Comparison of ENCODE assay signal across 8 mouse cellular contexts in the genomic region with DNA sequence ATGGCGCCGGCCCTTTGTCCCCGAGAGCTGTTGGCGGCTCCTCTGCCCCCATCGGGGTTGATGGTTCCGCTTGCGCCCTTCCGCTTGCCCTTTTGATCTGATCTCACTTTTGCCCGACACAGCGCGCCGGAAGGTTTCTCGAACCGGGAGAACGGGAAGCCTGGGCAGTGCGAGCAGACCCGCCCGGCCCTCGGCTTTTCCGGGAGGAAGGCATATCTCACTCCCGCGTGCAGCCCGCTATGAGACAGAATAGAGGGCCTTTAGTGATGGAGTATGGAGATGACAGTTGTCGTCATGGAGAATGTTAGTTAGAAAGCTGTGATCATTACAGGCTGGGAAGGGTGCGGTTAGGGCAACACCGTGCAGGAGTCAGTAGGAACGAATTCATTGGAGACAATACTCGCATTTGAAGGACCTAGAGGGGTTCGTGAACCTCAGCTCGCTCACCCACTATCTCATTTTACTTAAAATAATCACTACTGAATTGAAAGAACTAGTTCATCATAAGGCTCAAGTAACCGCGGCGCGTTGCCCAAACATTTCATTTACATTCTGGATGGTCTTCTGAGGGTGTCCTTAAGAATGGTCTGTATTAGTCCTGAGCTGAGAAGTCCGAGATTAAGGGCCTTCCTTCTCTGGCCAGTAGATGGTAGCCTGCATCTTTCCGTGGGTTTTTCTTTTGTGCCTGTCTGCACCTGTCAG.
A peak's percentile ranks its signal among the peaks of the same experiment; 100 is the strongest.
DNase-seq lines count a peak whose midpoint lies in the region; ATAC-seq and TF ChIP-seq lines count a peak whose summit lies in the region.

No protein-coding gene starts in this region.

- H3K79me2 ChIP-seq in MEL (ENCODE audit: control insufficient read depth, insufficient read depth, low read length, poor library complexity), result peaks cover 16% of the 10 kb centered on the region

- H3K36me3 ChIP-seq in kidney, postnatal 0 days (ENCODE audit: insufficient read depth, low read length), result peaks cover 4% of the 10 kb centered on the region; the same call in 1 of the 2 replicates
- H3K36me3 ChIP-seq in MEL (ENCODE audit: control insufficient read depth in 1 of 2, insufficient read depth in 2 of 2, low read length in 2 of 2), result peaks cover 6 to 17% of the 10 kb centered on the region in 2 experiments; a peak in 2 of 4 replicates
- no peaks in the 10 kb centered on the region for H3K36me3 ChIP-seq in intestine, embryonic 15.5 days
- no peaks in the 10 kb centered on the region for H3K36me3 ChIP-seq in midbrain, postnatal 0 days (ENCODE audit: insufficient read depth, low read length)

- peak; percentile 33 for TF ChIP-seq RAD21 in MEL (IDR thresholded peaks at IDR 0.05; ENCODE audit: low read depth, low read length)

- no peaks in the 10 kb centered on the region for H3K9me3 ChIP-seq in kidney, postnatal 0 days (replicated peaks; ENCODE audit: low read length)
- H3K9me3 ChIP-seq in MEL (replicated peaks; ENCODE audit: insufficient read depth, low read length), result no peaks in the 10 kb centered on the region
- H3K9me3 ChIP-seq in intestine, embryonic 15.5 days, result no peaks in the 10 kb centered on the region
- no peaks in the 10 kb centered on the region for H3K9me3 ChIP-seq in midbrain, postnatal 0 days (ENCODE audit: low read length)

- H3K4me1 ChIP-seq in kidney, postnatal 0 days (replicated peaks; ENCODE audit: insufficient read depth, low read length), result no peaks in the 10 kb centered on the region
- H3K4me1 ChIP-seq in MEL (ENCODE audit: control insufficient read depth in 1 of 2, insufficient read depth in 2 of 2, low read length in 2 of 2), result peaks cover 0 to 11% of the 10 kb centered on the region in 2 experiments; a peak in 1 of 4 replicates
- 0 out of 2 replicates have a peak, but pooled peaks cover 3% of the 10 kb centered on the region for H3K4me1 ChIP-seq in intestine, embryonic 15.5 days (replicated peaks)
- H3K4me1 ChIP-seq in midbrain, postnatal 0 days (ENCODE audit: insufficient read depth, low read length), result peaks cover 4% of the 10 kb centered on the region; the same call in 1 of the 2 replicates

- peak overlapping the region; percentile 98 for H3K27ac ChIP-seq in kidney, postnatal 0 days
- H3K27ac ChIP-seq in MEL (ENCODE audit: control insufficient read depth, low read depth, low read length), result peak overlapping the region; percentile 99
- H3K27ac ChIP-seq in intestine, embryonic 15.5 days, result peak overlapping the region; percentile 100
- H3K27ac ChIP-seq in midbrain, postnatal 0 days (ENCODE audit: low read depth, low read length), result peak overlapping the region; percentile 100

- no peak for TF ChIP-seq EP300 in MEL (IDR thresholded peaks at IDR 0.05; ENCODE audit: low read depth in 1 of 2, low read length in 2 of 2)

- peak overlapping the region; percentile 62 for H3K4me2 ChIP-seq in kidney, postnatal 0 days (ENCODE audit: low read length)
- H3K4me2 ChIP-seq in intestine, embryonic 15.5 days (replicated peaks), result peak overlapping the region; percentile 61
- H3K4me2 ChIP-seq in midbrain, postnatal 0 days (ENCODE audit: low read depth, low read length, poor library complexity, severe bottlenecking), result peak overlapping the region; percentile 81

- peak; percentile 82 for DNase-seq in kidney, postnatal 0 days (ENCODE audit: low spot score)
- no peak for DNase-seq in kidney, postnatal 14 days
- no peak for DNase-seq in MEL (ENCODE audit: low read depth, low spot score)
- peak; percentile 62 for DNase-seq in embryo, embryonic 11 days
- DNase-seq in midbrain, postnatal 0 days (ENCODE audit: low spot score), result peak; percentile 74
- no peak for DNase-seq in thymus, postnatal 4 days
- DNase-seq in adrenal gland, adult 2 months, result no peak

- peak overlapping the region; percentile 74 for H3K9ac ChIP-seq in kidney, postnatal 0 days (ENCODE audit: low read depth, low read length)
- H3K9ac ChIP-seq in MEL (ENCODE audit: control insufficient read depth, low read depth, low read length, poor library complexity, severe bottlenecking), result peak overlapping the region; percentile 98
- H3K9ac ChIP-seq in intestine, embryonic 15.5 days, result peak overlapping the region; percentile 85
- H3K9ac ChIP-seq in midbrain, postnatal 0 days (replicated peaks; ENCODE audit: low read length, poor library complexity, severe bottlenecking), result peak overlapping the region; percentile 96

- WGBS in kidney, postnatal 0 days, result under 1% methylated on average over 36 of the region's 36 CpGs
- under 1% methylated on average over 36 of the region's 36 CpGs for WGBS in intestine, embryonic 15.5 days
- WGBS in midbrain, postnatal 0 days, result under 1% methylated on average over 36 of the region's 36 CpGs

- TF ChIP-seq CTCF in kidney, postnatal 0 days (IDR thresholded peaks at IDR 0.05; ENCODE audit: low read depth), result peak; percentile 62
- TF ChIP-seq CTCF in MEL (IDR thresholded peaks at IDR 0.05 in 2 of 3, conservative IDR thresholded peaks at IDR 0.05 in 1 of 3; ENCODE audit: control insufficient read depth in 1 of 3, insufficient read depth in 1 of 3, low read depth in 2 of 3, low read length in 3 of 3, poor library complexity in 1 of 3, severe bottlenecking in 1 of 3), result peak; percentile 13 to 37 (median 13); a peak in 3 of 6 replicates
- TF ChIP-seq CTCF in midbrain, postnatal 0 days (IDR thresholded peaks at IDR 0.05), result peak; percentile 73

- ATAC-seq in kidney, postnatal 0 days (replicated peaks; ENCODE audit: low FRiP score, low read depth), result no peak
- ATAC-seq in intestine, embryonic 15.5 days, result peak; percentile 80
- ATAC-seq in midbrain, postnatal 0 days (ENCODE audit: low FRiP score), result peak; percentile 74

- no peaks in the 10 kb centered on the region for H3K27me3 ChIP-seq in kidney, postnatal 0 days (ENCODE audit: insufficient read depth, low read length)
- no peaks in the 10 kb centered on the region for H3K27me3 ChIP-seq in MEL (ENCODE audit: control insufficient read depth in 1 of 2, insufficient read depth in 2 of 2, low read length in 2 of 2)
- no peaks in the 10 kb centered on the region for H3K27me3 ChIP-seq in intestine, embryonic 15.5 days (replicated peaks)
- H3K27me3 ChIP-seq in midbrain, postnatal 0 days (ENCODE audit: insufficient read depth, low read length), result no peaks in the 10 kb centered on the region

- TF ChIP-seq POLR2A in MEL (IDR thresholded peaks at IDR 0.05; ENCODE audit: control insufficient read depth in 1 of 2, insufficient read depth in 1 of 2, low read depth in 1 of 2, low read length in 2 of 2, poor library complexity in 1 of 2), result peak in 1 of 2 experiments; percentile 75; a peak in 3 of 4 replicates

- H3K4me3 ChIP-seq in kidney, postnatal 0 days (replicated peaks; ENCODE audit: low read depth, low read length), result peak overlapping the region; percentile 71
- peak overlapping the region; percentile 65 to 95 for H3K4me3 ChIP-seq in MEL (ENCODE audit: control insufficient read depth in 1 of 2, insufficient read depth in 1 of 2, low read depth in 2 of 2, low read length in 2 of 2)
- peak overlapping the region; percentile 64 for H3K4me3 ChIP-seq in intestine, embryonic 15.5 days (replicated peaks)
- peak overlapping the region; percentile 66 for H3K4me3 ChIP-seq in midbrain, postnatal 0 days (ENCODE audit: low read depth, low read length)

TF ChIP-seq in MEL, 35 proteins besides CTCF, POLR2A, EP300 and RAD21 (continues in another document):
- TF ChIP-seq ZMIZ1 (IDR thresholded peaks at IDR 0.05; ENCODE audit: low read depth, low read length) (no peak), MAX (IDR thresholded peaks at IDR 0.05; ENCODE audit: low read length) (peak; percentile 61), TCF12 (IDR thresholded peaks at IDR 0.05; ENCODE audit: low read depth, low read length) (no peak), SMC3 (IDR thresholded peaks at IDR 0.05; ENCODE audit: low read depth, low read length) (no peak; the same call in 1 of the 2 replicates), MAFK (IDR thresholded peaks at IDR 0.05; ENCODE audit: borderline replicate concordance, low read depth, low read length) (no peak), CHD1 (IDR thresholded peaks at IDR 0.05; ENCODE audit: low read depth, low read length) (peak; percentile 88), POLR2AphosphoS2 (IDR thresholded peaks at IDR 0.05; ENCODE audit: low read length) (no peak), JUND (IDR thresholded peaks at IDR 0.05; ENCODE audit: low read depth, low read length) (no peak), ELF1 (IDR thresholded peaks at IDR 0.05; ENCODE audit: low read depth, low read length) (peak; percentile 69; the same call in 1 of the 2 replicates), USF2 (IDR thresholded peaks at IDR 0.05; ENCODE audit: borderline replicate concordance in 1 of 2, insufficient read depth in 1 of 2, low read depth in 1 of 2, low read length in 2 of 2) (no peak), E2F4 (IDR thresholded peaks at IDR 0.05; ENCODE audit: borderline replicate concordance, low read depth, low read length) (no peak; the same call in 1 of the 2 replicates), CHD2 (IDR thresholded peaks at IDR 0.05; ENCODE audit: low read length) (no peak), MXI1 (IDR thresholded peaks at IDR 0.05; ENCODE audit: low read depth, low read length) (no peak; the same call in 1 of the 2 replicates), MYB (IDR thresholded peaks at IDR 0.05; ENCODE audit: low read depth, low read length) (no peak), SIN3A (IDR thresholded peaks at IDR 0.05; ENCODE audit: low read length) (peak; percentile 60; the same call in 1 of the 2 replicates), GABPA (IDR thresholded peaks at IDR 0.05; ENCODE audit: low read depth, low read length) (no peak), MEF2A (IDR thresholded peaks at IDR 0.05; ENCODE audit: extremely low read depth, insufficient replicate concordance, low read depth, low read length, poor library complexity, severe bottlenecking) (no peak), ETS1 (IDR thresholded peaks at IDR 0.05; ENCODE audit: low read depth, low read length) (no peak; the same call in 1 of the 2 replicates), NRF1 (IDR thresholded peaks at IDR 0.05; ENCODE audit: insufficient read depth, low read depth, low read length, poor library complexity, severe bottlenecking) (no peak), BHLHE40 (IDR thresholded peaks at IDR 0.05; ENCODE audit: borderline replicate concordance, low read depth, low read length) (no peak), ZKSCAN1 (IDR thresholded peaks at IDR 0.05; ENCODE audit: low read depth, low read length) (no peak), POLR2AphosphoS5 (IDR thresholded peaks at IDR 0.05; ENCODE audit: borderline replicate concordance, low read depth, low read length) (no peak), ZC3H11A (IDR thresholded peaks at IDR 0.05; ENCODE audit: low read depth, low read length) (no peak), MYC (IDR thresholded peaks at IDR 0.05; ENCODE audit: low read depth, low read length) (peak; percentile 36; the same call in 1 of the 2 replicates), UBTF (IDR thresholded peaks at IDR 0.05; ENCODE audit: borderline replicate concordance, insufficient read depth, low read depth, low read length) (no peak), USF1 (IDR thresholded peaks at IDR 0.05; ENCODE audit: low read depth, low read length) (no peak; the same call in 1 of the 2 replicates), MAZ (IDR thresholded peaks at IDR 0.05; ENCODE audit: low read depth, low read length) (peak; percentile 38; the same call in 1 of the 2 replicates)

Comparison
In these comparisons a context has a peak if more than half of its experiments do, and no peak if none do; other contexts are left out.
1. DNase-seq: peak in kidney, postnatal 0 days (single experiment), embryo, embryonic 11 days (single experiment) and midbrain, postnatal 0 days (single experiment); none in kidney, postnatal 14 days (single experiment), MEL (single experiment), thymus, postnatal 4 days (single experiment) and adrenal gland, adult 2 months (single experiment).
2. CTCF ChIP-seq: peak in every context shown above with its lines; median percentile 73 in midbrain, postnatal 0 days; 62 in kidney, postnatal 0 days; 13 in MEL.
3. Peak in every context shown above with its lines, with median percentiles within 50 percentile points of each other: H3K27ac ChIP-seq, H3K4me2 ChIP-seq, H3K4me3 ChIP-seq and H3K9ac ChIP-seq.